Mouse (Mus musculus): ENCODE measurements at regions not wholly inside any gene's neighbourhood (a gene's known extent, or its start where the extent isn't known, plus 50 kb on each side); places are given as distances from the start of the nearest gene placed in this dataset.

- DNase-seq (ENCODE audit: low read depth), result no peak
Observed at GRCm38 (mm10) chr6:67151515-67151914, 86.5 kb upstream of the Serbp1 start.

- no peak for DNase-seq (ENCODE audit: low read depth)
Observed at GRCm38 (mm10) chr6:67149425-67149824, 88.6 kb upstream of the Serbp1 start.

GRCm38 (mm10) chr6:67146708-67147107 lies 91.3 kb upstream of the Serbp1 start:
- no peak for DNase-seq (ENCODE audit: low read depth)

- no peak for DNase-seq (ENCODE audit: low read depth)
Observed at GRCm38 (mm10) chr6:67145969-67146368, 92.0 kb upstream of the Serbp1 start.

GRCm38 (mm10) chr6:67144946-67145716 lies 92.8 kb upstream of the Serbp1 start:
- no peak for DNase-seq (ENCODE audit: low read depth)

- DNase-seq (ENCODE audit: low read depth), result peak; percentile 66
Observed at GRCm38 (mm10) chr6:67142179-67142578, 95.8 kb upstream of the Serbp1 start.

GRCm38 (mm10) chr6:67140645-67141250 lies 97.2 kb upstream of the Serbp1 start:
- DNase-seq (ENCODE audit: low read depth), result peak; percentile 36

GRCm38 (mm10) chr6:67139012-67139375 lies 99.0 kb upstream of the Serbp1 start:
- DNase-seq (ENCODE audit: low read depth), result no peak

- DNase-seq (ENCODE audit: low read depth), result no peak
Observed at GRCm38 (mm10) chr6:67138302-67139011, 99.5 kb upstream of the Serbp1 start.

GRCm38 (mm10) chr6:67137482-67137881 lies 100.2 kb upstream of the Gadd45a start:
- no peak for DNase-seq (ENCODE audit: low read depth)

GRCm38 (mm10) chr6:67134915-67135314 lies 97.7 kb upstream of the Gadd45a start:
- DNase-seq (ENCODE audit: low read depth), result no peak

GRCm38 (mm10) chr6:67130540-67131301 lies 93.5 kb upstream of the Gadd45a start:
- no peak for DNase-seq (ENCODE audit: low read depth)

GRCm38 (mm10) chr6:67129626-67130025 lies 92.4 kb upstream of the Gadd45a start:
- no peak for DNase-seq (ENCODE audit: low read depth)

- no peak for DNase-seq (ENCODE audit: low read depth)
Observed at GRCm38 (mm10) chr6:67128503-67129463, 91.5 kb upstream of the Gadd45a start.

GRCm38 (mm10) chr6:67127727-67128126 lies 90.5 kb upstream of the Gadd45a start:
- DNase-seq (ENCODE audit: low read depth), result no peak

GRCm38 (mm10) chr6:67125715-67126312 lies 88.6 kb upstream of the Gadd45a start:
- DNase-seq (ENCODE audit: low read depth), result no peak

GRCm38 (mm10) chr6:67124089-67124488 lies 86.8 kb upstream of the Gadd45a start:
- no peak for DNase-seq (ENCODE audit: low read depth)

- no peak for DNase-seq (ENCODE audit: low read depth)
Observed at GRCm38 (mm10) chr6:67123071-67123470, 85.8 kb upstream of the Gadd45a start.

GRCm38 (mm10) chr6:67116306-67116705 lies 79.0 kb upstream of the Gadd45a start:
- DNase-seq (ENCODE audit: low read depth), result no peak

GRCm38 (mm10) chr6:67115505-67116303 lies 78.4 kb upstream of the Gadd45a start:
- no peak for DNase-seq (ENCODE audit: low read depth)

Data from NIH3T3 (cell line).